Mouse (Mus musculus) CH12.LX (cell line): ENCODE measurements around the gene Tshz2. TPM values are rescaled to one million over a fixed set of nuclear protein-coding genes. Genes with fewer than 3 reads are reported as not detected.

Experiments
- DNase-seq: peaks from one replicate; pipeline ENCODE4 v3.0.0-alpha.2; 2013; ENCODE audit errors: extremely low read depth
- H3K27ac ChIP-seq: 2 replicates; pipeline ENCODE4 v1.5.1; 2012; ENCODE audit warnings: low read depth, mild to moderate bottlenecking, control low read depth, moderate library complexity; ENCODE audit not compliant: insufficient read depth
- H3K27me3 ChIP-seq: replicated peaks from 2 replicates; pipeline ENCODE3; 2012; ENCODE audit warnings: inconsistent platforms
- H3K36me3 ChIP-seq, 2 experiments: replicated peaks in 1 of 2; 2 replicates each; pipeline versions ENCODE3 to v1.6.1; 2012; ENCODE audit warnings: inconsistent platforms in 1 of 2, low read length in 1 of 2, mild to moderate bottlenecking in 1 of 2, mixed read lengths in 1 of 2, moderate library complexity in 1 of 2; ENCODE audit not compliant: control insufficient read depth in 1 of 2, insufficient read depth in 1 of 2
- H3K4me1 ChIP-seq, 2 experiments: 2 replicates each; pipeline ENCODE4 v1.6.1; 2012; ENCODE audit warnings: inconsistent platforms in 1 of 2, moderate library complexity in 1 of 2; ENCODE audit not compliant: insufficient read depth in 2 of 2, control insufficient read depth in 1 of 2
- H3K4me2 ChIP-seq: 2 replicates; pipeline ENCODE4 v1.6.1; 2012; ENCODE audit warnings: low read depth, mild to moderate bottlenecking, control low read depth; ENCODE audit not compliant: poor library complexity, insufficient read depth, severe bottlenecking
- H3K4me3 ChIP-seq, 3 experiments: fragments of 150-350 bp in 1 of 3; sonication (generic) in 1 of 3; replicated peaks in 1 of 3; 2 replicates each; pipeline versions ENCODE3 to v1.5.1; 2011 to 2012; ENCODE audit warnings: low read depth in 2 of 3, low read length in 2 of 3, mild to moderate bottlenecking in 2 of 3, moderate library complexity in 2 of 3, control low read depth in 1 of 3, improper control_type of control experiment in 1 of 3, inconsistent platforms in 1 of 3, mixed read lengths in 1 of 3; ENCODE audit not compliant: poor library complexity in 1 of 3
- H3K79me2 ChIP-seq: replicated peaks from 2 replicates; pipeline ENCODE4 v1.6.1; 2012; ENCODE audit warnings: mild to moderate bottlenecking, moderate library complexity; ENCODE audit not compliant: control insufficient read depth, poor library complexity, insufficient read depth, severe bottlenecking; ENCODE audit errors: extremely low read depth
- H3K9ac ChIP-seq: 2 replicates; pipeline ENCODE4 v1.6.1; 2012; ENCODE audit warnings: low read depth, mild to moderate bottlenecking, control low read depth, moderate library complexity; ENCODE audit not compliant: insufficient read depth
- H3K9me3 ChIP-seq: replicated peaks from 2 replicates; pipeline ENCODE3; 2012; ENCODE audit warnings: low read length, inconsistent platforms, mixed read lengths
- BHLHE40 ChIP-seq: IDR thresholded peaks from 2 replicates; pipeline ENCODE4 v1.6.1; 2011; ENCODE audit warnings: mild to moderate bottlenecking, low read depth, low read length, improper control_type of control experiment
- CHD1 ChIP-seq: IDR thresholded peaks from 2 replicates; pipeline ENCODE4 v1.6.1; 2012; ENCODE audit warnings: low read depth, low read length, improper control_type of control experiment, inconsistent platforms
- CHD2 ChIP-seq: IDR thresholded peaks from 2 replicates; pipeline ENCODE4 v1.6.1; 2011; ENCODE audit warnings: low read length, improper control_type of control experiment
- CTCF ChIP-seq, 2 experiments: IDR thresholded peaks in 1 of 2; conservative IDR thresholded peaks in 1 of 2; 2 replicates each; pipeline ENCODE4 v1.5.1; 2011 to 2012; ENCODE audit warnings: low read depth in 2 of 2, low read length in 2 of 2, improper control_type of control experiment in 1 of 2, inconsistent platforms in 1 of 2, mild to moderate bottlenecking in 1 of 2, moderate library complexity in 1 of 2
- E2F4 ChIP-seq: IDR thresholded peaks from 2 replicates; pipeline ENCODE4 v1.6.1; 2011; ENCODE audit warnings: low read depth, low read length, improper control_type of control experiment; ENCODE audit not compliant: insufficient replicate concordance
- ELF1 ChIP-seq: IDR thresholded peaks from 2 replicates; pipeline ENCODE4 v1.6.1; 2014; ENCODE audit warnings: low read depth, mild to moderate bottlenecking, inconsistent platforms, low read length, improper control_type of control experiment
- EP300 ChIP-seq: IDR thresholded peaks from 2 replicates; pipeline ENCODE4 v1.6.1; 2011; ENCODE audit warnings: low read length, improper control_type of control experiment
- ETS1 ChIP-seq: conservative IDR thresholded peaks from 2 replicates; pipeline ENCODE4 v1.6.1; 2012; ENCODE audit warnings: low read depth, mild to moderate bottlenecking, inconsistent platforms, low read length, improper control_type of control experiment, moderate library complexity
- GABPA ChIP-seq: IDR thresholded peaks from 2 replicates; pipeline ENCODE4 v1.6.1; 2012; ENCODE audit warnings: low read depth, low read length, improper control_type of control experiment, inconsistent platforms; ENCODE audit not compliant: insufficient replicate concordance
- IRF4 ChIP-seq: IDR thresholded peaks from 2 replicates; pipeline ENCODE4 v1.6.1; 2014; ENCODE audit warnings: low read depth, mild to moderate bottlenecking, inconsistent platforms, low read length, improper control_type of control experiment
- JUND ChIP-seq: conservative IDR thresholded peaks from 2 replicates; pipeline ENCODE4 v1.6.1; 2011; ENCODE audit warnings: low read depth, low read length, improper control_type of control experiment
- KAT2A ChIP-seq: IDR thresholded peaks from 2 replicates; pipeline ENCODE4 v1.6.1; 2012; ENCODE audit warnings: low read length, improper control_type of control experiment, inconsistent platforms; ENCODE audit not compliant: insufficient replicate concordance
- MAFK ChIP-seq: IDR thresholded peaks from 2 replicates; pipeline ENCODE4 v1.6.1; 2011; ENCODE audit warnings: low read length, improper control_type of control experiment; ENCODE audit not compliant: insufficient replicate concordance
- MEF2A ChIP-seq: IDR thresholded peaks from 2 replicates; pipeline ENCODE4 v1.6.1; 2014; ENCODE audit warnings: low read depth, mild to moderate bottlenecking, inconsistent platforms, low read length, improper control_type of control experiment, borderline replicate concordance
- MXI1 ChIP-seq: IDR thresholded peaks from 2 replicates; pipeline ENCODE4 v1.6.1; 2011; ENCODE audit warnings: mild to moderate bottlenecking, low read depth, low read length, improper control_type of control experiment
- PAX5 ChIP-seq: IDR thresholded peaks from 2 replicates; pipeline ENCODE4 v1.6.1; 2012; ENCODE audit warnings: low read length, inconsistent platforms, mixed read lengths
- POLR2AphosphoS2 ChIP-seq: IDR thresholded peaks from 2 replicates; pipeline ENCODE4 v1.6.1; 2011; ENCODE audit warnings: low read depth, low read length, improper control_type of control experiment
- SIN3A ChIP-seq: IDR thresholded peaks from 2 replicates; pipeline ENCODE4 v1.6.1; 2012; ENCODE audit warnings: low read length, improper control_type of control experiment, inconsistent platforms
- SMC3 ChIP-seq: IDR thresholded peaks from 2 replicates; pipeline ENCODE4 v1.6.1; 2011; ENCODE audit warnings: low read depth, low read length, improper control_type of control experiment
- TBP ChIP-seq: conservative IDR thresholded peaks from 2 replicates; pipeline ENCODE4 v1.6.1; 2011; ENCODE audit warnings: low read depth, low read length, improper control_type of control experiment
- UBTF ChIP-seq: IDR thresholded peaks from 2 replicates; pipeline ENCODE4 v1.6.1; 2012; ENCODE audit warnings: low read depth, mild to moderate bottlenecking, inconsistent platforms, low read length, improper control_type of control experiment, moderate library complexity
- USF1 ChIP-seq: IDR thresholded peaks from 2 replicates; pipeline ENCODE4 v1.6.1; 2014; ENCODE audit warnings: low read depth, mild to moderate bottlenecking, inconsistent platforms, low read length, improper control_type of control experiment
- USF2 ChIP-seq: conservative IDR thresholded peaks from 2 replicates; pipeline ENCODE4 v1.6.1; 2011; ENCODE audit warnings: low read depth, low read length, improper control_type of control experiment
- ZKSCAN1 ChIP-seq: IDR thresholded peaks from 2 replicates; pipeline ENCODE4 v1.6.1; 2012; ENCODE audit warnings: low read depth, inconsistent platforms, low read length, improper control_type of control experiment, borderline replicate concordance
- ZMIZ1 ChIP-seq: IDR thresholded peaks from 2 replicates; pipeline ENCODE4 v1.6.1; 2012; ENCODE audit warnings: low read depth, mild to moderate bottlenecking, inconsistent platforms, low read length, improper control_type of control experiment
- dilution Hi-C: fragments of 300-500 bp; cut with MboI; formaldehyde crosslinking; loops from 2 replicates; pipeline ENCODE4 v1.14.3; 2020; ENCODE audit warnings: low sequenced_read_pairs; ENCODE audit not compliant: extremely low pct_unique_long_range_greater_than_20kb, extremely low pct_ligation_motif_present
- in situ Hi-C: fragments of 300-500 bp; cut with MboI; formaldehyde crosslinking; loops from 3 replicates; pipeline ENCODE4 v1.14.3; 2019; ENCODE audit warnings: low sequenced_read_pairs, low pct_ligation_motif_present, low pct_unique_long_range_greater_than_20kb, mixed read lengths
- polyA plus RNA-seq: library from polyadenylated mRNA; unstranded; fragments of >175 nt; gene quantifications from 2 replicates; pipeline ENCODE4 v1.2.1, GENCODE M21; 2012; ENCODE audit warnings: low read depth; ENCODE audit not compliant: insufficient read length
- total RNA-seq, 2 experiments: library from RNA; depleted of rRNA; stranded (reverse); fragments of 300-350 nt in 1 of 2; fragments of >200 nt in 1 of 2; gene quantifications; 2 replicates each; pipeline ENCODE4 v1.2.3; 2012 to 2014

Gene Tshz2
- total and polyA plus RNA-seq, 3 experiments = not detected

DNA sequence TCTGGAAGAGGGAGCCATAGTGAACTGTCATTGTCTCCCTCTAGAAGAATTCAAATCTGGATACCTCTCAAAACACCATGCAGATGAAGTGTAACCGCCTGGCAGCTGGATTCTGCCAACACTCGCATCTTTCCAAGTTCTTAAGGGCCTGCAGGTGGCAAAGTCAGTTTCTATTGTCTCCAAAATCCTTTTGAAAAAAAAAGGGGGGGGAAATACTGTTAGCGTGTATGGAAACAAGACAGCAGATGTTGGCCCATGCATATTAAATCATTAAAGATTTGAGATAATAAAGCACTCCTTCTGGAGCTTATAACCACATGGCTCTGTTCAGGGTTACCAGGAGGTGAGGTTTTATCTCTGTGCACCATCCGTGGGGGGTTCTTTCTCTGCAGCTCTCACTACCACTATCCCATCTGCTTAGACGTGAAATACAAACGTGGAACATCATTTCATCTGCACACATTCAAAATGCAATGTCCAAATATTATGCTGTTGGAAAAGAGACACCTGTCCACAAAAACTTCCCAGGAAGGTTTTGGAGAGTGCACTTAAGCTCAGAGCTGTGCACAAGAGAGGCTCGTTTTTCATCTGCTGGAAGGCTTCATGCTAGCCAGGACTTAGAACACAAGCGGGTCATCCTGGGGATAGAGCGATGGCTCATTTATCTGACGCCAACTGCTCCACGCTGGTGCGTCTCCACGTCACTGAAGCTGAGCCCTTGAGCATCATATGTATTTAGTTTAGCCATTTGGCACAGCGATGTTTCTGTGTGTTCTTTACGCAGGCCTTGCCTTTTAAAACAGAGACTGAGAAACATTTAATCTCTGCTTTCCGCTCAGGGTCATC, 307.7 kb downstream of the Tshz2 start:
- H3K9ac ChIP-seq = no peak overlapping the region
- no peaks in the 10 kb centered on the region for H3K27me3 ChIP-seq
- H3K27ac ChIP-seq = no peak overlapping the region
- H3K4me2 ChIP-seq = no peak overlapping the region
- H3K4me3 ChIP-seq = no peak overlapping the region
- no peaks in the 10 kb centered on the region for H3K79me2 ChIP-seq
- in situ Hi-C loops (no loop called here), dilution Hi-C loops (no loop called here)
- TF ChIP-seq PAX5 (no peak), BHLHE40 (no peak), POLR2AphosphoS2 (no peak), GABPA (no peak), MXI1 (no peak), E2F4 (no peak), SMC3 (no peak), ELF1 (no peak), MAFK (no peak), JUND (no peak), ZMIZ1 (no peak), CHD2 (no peak), KAT2A (no peak), ETS1 (no peak), USF1 (no peak), SIN3A (no peak), CTCF (conservative IDR thresholded peaks at IDR 0.05 in 1 of 2, IDR thresholded peaks at IDR 0.05 in 1 of 2; ENCODE audit: low read depth in 2 of 2, low read length in 2 of 2) (no peak), MEF2A (no peak), EP300 (no peak)
- no peak for DNase-seq
- H3K36me3 ChIP-seq = no peaks in the 10 kb centered on the region
- no peaks in the 10 kb centered on the region for H3K4me1 ChIP-seq
- peaks cover 72% of the 10 kb centered on the region for H3K9me3 ChIP-seq

DNA sequence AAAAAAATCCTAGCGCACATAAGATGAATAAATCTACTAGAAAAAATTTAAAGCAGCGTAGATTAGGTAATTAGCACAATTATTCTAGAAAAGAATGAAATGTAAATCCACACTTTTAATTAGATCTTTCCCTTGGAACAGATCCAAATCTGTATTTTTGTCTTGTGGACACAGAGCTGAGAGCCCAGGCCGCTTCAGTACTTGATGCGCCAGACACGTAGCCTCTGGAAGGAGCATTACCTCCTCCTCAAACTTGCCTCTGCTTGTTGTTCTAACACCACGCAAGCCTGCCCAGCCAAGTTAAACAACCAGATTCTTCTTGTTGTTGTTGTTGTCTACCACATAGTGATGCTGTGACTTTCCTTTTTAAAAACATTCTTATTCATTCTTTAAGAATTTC, 310.9 kb downstream of the Tshz2 start:
- dilution Hi-C loops (no loop called here), in situ Hi-C loops (no loop called here)
- Histone ChIP-seq H3K36me3 (no peaks in the 10 kb centered on the region), H3K9me3 (peaks cover 77% of the 10 kb centered on the region), H3K79me2 (no peaks in the 10 kb centered on the region), H3K4me3 (no peak overlapping the region), H3K4me1 (no peaks in the 10 kb centered on the region), H3K27ac (no peak overlapping the region), H3K9ac (no peak overlapping the region), H3K27me3 (no peaks in the 10 kb centered on the region), H3K4me2 (no peak overlapping the region)
- TF ChIP-seq UBTF = no peak
- TF ChIP-seq CHD1 = no peak
- no peak for TF ChIP-seq CTCF (conservative IDR thresholded peaks at IDR 0.05 in 1 of 2, IDR thresholded peaks at IDR 0.05 in 1 of 2; ENCODE audit: low read depth in 2 of 2, low read length in 2 of 2)
- TF ChIP-seq JUND = no peak
- no peak for TF ChIP-seq SMC3
- no peak for TF ChIP-seq TBP
- TF ChIP-seq CHD2 = no peak
- no peak for TF ChIP-seq MAFK
- no peak for TF ChIP-seq ZKSCAN1
- TF ChIP-seq IRF4 = no peak
- TF ChIP-seq USF2 = no peak
- TF ChIP-seq BHLHE40 = no peak
- TF ChIP-seq SIN3A = no peak
- no peak for TF ChIP-seq EP300
- no peak for DNase-seq
